Mouse (Mus musculus) urinary bladder, adult 18-20 months (tissue): ENCODE data around the gene Mapk10.
A peak's percentile ranks its signal among the peaks of the same experiment; 100 is the strongest.

Experiments
- DNase-seq, 2 experiments: peaks; one replicate each; pipeline ENCODE4 v3.0.0; 2022; ENCODE audit warnings: low spot score in 2 of 2, mixed read lengths in 2 of 2

Mapk10 gene

GRCm38 (mm10) chr5:103050319-103050916 is 160.7 kb downstream of the Mapk10 start:
- DNase-seq: no peak

- no peak for DNase-seq
Measured at GRCm38 (mm10) chr5:103048011-103048410, 163.1 kb downstream of the Mapk10 start.

GRCm38 (mm10) chr5:103037752-103038151 is 173.4 kb downstream of the Mapk10 start:
- no peak for DNase-seq

- peak in 1 of 2 experiments; percentile 2 for DNase-seq
Measured at GRCm38 (mm10) chr5:103028940-103029621, 182.1 kb downstream of the Mapk10 start.

- DNase-seq: no peak
Measured at GRCm38 (mm10) chr5:103022504-103023172, 188.5 kb downstream of the Mapk10 start.

GRCm38 (mm10) chr5:103021479-103021878 is 189.7 kb downstream of the Mapk10 start:
- DNase-seq: no peak

- no peak for DNase-seq
Measured at GRCm38 (mm10) chr5:103020954-103021353, 190.2 kb downstream of the Mapk10 start.

- no peak for DNase-seq
Measured at GRCm38 (mm10) chr5:103020127-103020526, 191.0 kb downstream of the Mapk10 start.

GRCm38 (mm10) chr5:103017637-103018036 is 193.5 kb downstream of the Mapk10 start:
- DNase-seq: no peak

- DNase-seq: no peak
Measured at GRCm38 (mm10) chr5:103014309-103014708, 196.8 kb downstream of the Mapk10 start.

GRCm38 (mm10) chr5:103008894-103009293 is 202.2 kb downstream of the Mapk10 start:
- DNase-seq: no peak

GRCm38 (mm10) chr5:103002116-103002515 is 209.0 kb downstream of the Mapk10 start:
- no peak for DNase-seq

GRCm38 (mm10) chr5:103000572-103000971 is 210.6 kb downstream of the Mapk10 start:
- no peak for DNase-seq

GRCm38 (mm10) chr5:102998524-102998923 is 212.6 kb downstream of the Mapk10 start:
- no peak for DNase-seq

GRCm38 (mm10) chr5:102997907-102998306 is 213.2 kb downstream of the Mapk10 start:
- DNase-seq: no peak

- no peak for DNase-seq
Measured at GRCm38 (mm10) chr5:102996331-102996730, 214.8 kb downstream of the Mapk10 start.

- DNase-seq: no peak
Measured at GRCm38 (mm10) chr5:102995928-102996327, 215.2 kb downstream of the Mapk10 start.

- DNase-seq: no peak
Measured at GRCm38 (mm10) chr5:102993951-102994350, 217.2 kb downstream of the Mapk10 start.

- no peak for DNase-seq
Measured at GRCm38 (mm10) chr5:102991691-102992090, 219.4 kb downstream of the Mapk10 start.

GRCm38 (mm10) chr5:102978382-102978781 is 232.8 kb downstream of the Mapk10 start:
- DNase-seq: no peak

- no peak for DNase-seq
Measured at GRCm38 (mm10) chr5:102977138-102977537, 234.0 kb downstream of the Mapk10 start.

- no peak for DNase-seq
Measured at GRCm38 (mm10) chr5:102976540-102976939, 234.6 kb downstream of the Mapk10 start.

GRCm38 (mm10) chr5:102974400-102974799 is 236.7 kb downstream of the Mapk10 start:
- no peak for DNase-seq
